Mouse (Mus musculus): ENCODE data around the gene Tenm2. TPM values are rescaled to one million over a fixed set of nuclear protein-coding genes. Genes with fewer than 3 reads are reported as not detected.

Gene Tenm2
- polyA plus RNA-seq, 1 experiment from 2014 or later, result not detected

- H3K4me3 ChIP-seq (ENCODE audit: low read depth, low read length), result no peak overlapping the region
- DNase-seq, result no peak
- H3K27ac ChIP-seq (ENCODE audit: low read depth), result no peak overlapping the region
- H3K9ac ChIP-seq (replicated peaks), result no peak overlapping the region
- H3K36me3 ChIP-seq (replicated peaks; ENCODE audit: insufficient read depth, low read length), result no peaks in the 10 kb centered on the region
- no peaks in the 10 kb centered on the region for H3K4me1 ChIP-seq (ENCODE audit: insufficient read depth)
- H3K27me3 ChIP-seq (ENCODE audit: insufficient read depth, low read length), result no peaks in the 10 kb centered on the region
- WGBS (ENCODE audit: insufficient replicate concordance), result 80% methylated on average over 1 of the region's 1 CpGs
- no peak overlapping the region for H3K4me2 ChIP-seq (ENCODE audit: low read depth, low read length)
- no peaks in the 10 kb centered on the region for H3K9me3 ChIP-seq (ENCODE audit: low read length)
- no peak for TF ChIP-seq EP300 (IDR thresholded peaks at IDR 0.05; ENCODE audit: low read depth)
- TF ChIP-seq CTCF (IDR thresholded peaks at IDR 0.05; ENCODE audit: low read depth), result no peak
- no peak for ATAC-seq
These were observed 326.7 kb downstream of the Tenm2 start for GRCm38 (mm10) chr11:36909036-36909435.

GRCm38 (mm10) chr11:36902302-36902701 lies 333.5 kb downstream of the Tenm2 start:
- no peak overlapping the region for H3K4me3 ChIP-seq (ENCODE audit: low read depth, low read length)
- H3K36me3 ChIP-seq (replicated peaks; ENCODE audit: insufficient read depth, low read length), result no peaks in the 10 kb centered on the region
- H3K27me3 ChIP-seq (ENCODE audit: insufficient read depth, low read length), result no peaks in the 10 kb centered on the region
- WGBS (ENCODE audit: insufficient replicate concordance), result 38% methylated on average over 2 of the region's 2 CpGs
- DNase-seq, result no peak
- H3K4me2 ChIP-seq (ENCODE audit: low read depth, low read length), result no peak overlapping the region
- H3K9me3 ChIP-seq (ENCODE audit: low read length), result no peaks in the 10 kb centered on the region
- TF ChIP-seq CTCF (IDR thresholded peaks at IDR 0.05; ENCODE audit: low read depth), result no peak
- no peak for TF ChIP-seq EP300 (IDR thresholded peaks at IDR 0.05; ENCODE audit: low read depth)
- no peak for ATAC-seq
- no peaks in the 10 kb centered on the region for H3K4me1 ChIP-seq (ENCODE audit: insufficient read depth)
- H3K9ac ChIP-seq (replicated peaks), result no peak overlapping the region
- no peak overlapping the region for H3K27ac ChIP-seq (ENCODE audit: low read depth)

- Histone ChIP-seq H3K27ac (ENCODE audit: low read depth) (no peak overlapping the region), H3K4me2 (ENCODE audit: low read depth, low read length) (no peak overlapping the region), H3K9ac (replicated peaks) (no peak overlapping the region), H3K9me3 (ENCODE audit: low read length) (no peaks in the 10 kb centered on the region), H3K4me1 (ENCODE audit: insufficient read depth) (no peaks in the 10 kb centered on the region), H3K36me3 (replicated peaks; ENCODE audit: insufficient read depth, low read length) (no peaks in the 10 kb centered on the region), H3K27me3 (ENCODE audit: insufficient read depth, low read length) (no peaks in the 10 kb centered on the region), H3K4me3 (ENCODE audit: low read depth, low read length) (no peak overlapping the region)
- DNase-seq, result no peak
- WGBS (ENCODE audit: insufficient replicate concordance), result 55% methylated on average over 3 of the region's 3 CpGs
- TF ChIP-seq CTCF (IDR thresholded peaks at IDR 0.05; ENCODE audit: low read depth) (no peak), EP300 (IDR thresholded peaks at IDR 0.05; ENCODE audit: low read depth) (no peak)
- no peak for ATAC-seq
These were observed 342.7 kb downstream of the Tenm2 start for GRCm38 (mm10) chr11:36893061-36893460.

GRCm38 (mm10) chr11:36891106-36891505 lies 344.7 kb downstream of the Tenm2 start:
- Histone ChIP-seq H3K36me3 (replicated peaks; ENCODE audit: insufficient read depth, low read length) (no peaks in the 10 kb centered on the region), H3K4me2 (ENCODE audit: low read depth, low read length) (no peak overlapping the region), H3K9ac (replicated peaks) (no peak overlapping the region), H3K9me3 (ENCODE audit: low read length) (no peaks in the 10 kb centered on the region), H3K27ac (ENCODE audit: low read depth) (no peak overlapping the region), H3K4me3 (ENCODE audit: low read depth, low read length) (no peak overlapping the region), H3K27me3 (ENCODE audit: insufficient read depth, low read length) (no peaks in the 10 kb centered on the region), H3K4me1 (ENCODE audit: insufficient read depth) (no peaks in the 10 kb centered on the region)
- WGBS (ENCODE audit: insufficient replicate concordance), result 42% methylated on average over 3 of the region's 3 CpGs
- no peak for TF ChIP-seq EP300 (IDR thresholded peaks at IDR 0.05; ENCODE audit: low read depth)
- TF ChIP-seq CTCF (IDR thresholded peaks at IDR 0.05; ENCODE audit: low read depth), result no peak
- no peak for ATAC-seq
- DNase-seq, result no peak

- H3K9me3 ChIP-seq (ENCODE audit: low read length), result no peaks in the 10 kb centered on the region
- WGBS (ENCODE audit: insufficient replicate concordance), result 65% methylated on average over 7 of the region's 7 CpGs
- H3K27ac ChIP-seq (ENCODE audit: low read depth), result no peak overlapping the region
- no peaks in the 10 kb centered on the region for H3K4me1 ChIP-seq (ENCODE audit: insufficient read depth)
- H3K36me3 ChIP-seq (replicated peaks; ENCODE audit: insufficient read depth, low read length), result no peaks in the 10 kb centered on the region
- no peak overlapping the region for H3K4me2 ChIP-seq (ENCODE audit: low read depth, low read length)
- H3K9ac ChIP-seq (replicated peaks), result no peak overlapping the region
- no peak overlapping the region for H3K4me3 ChIP-seq (ENCODE audit: low read depth, low read length)
- TF ChIP-seq EP300 (IDR thresholded peaks at IDR 0.05; ENCODE audit: low read depth) (no peak), CTCF (IDR thresholded peaks at IDR 0.05; ENCODE audit: low read depth) (no peak)
- H3K27me3 ChIP-seq (ENCODE audit: insufficient read depth, low read length), result no peaks in the 10 kb centered on the region
- no peak for ATAC-seq
- DNase-seq, result no peak
These were observed 348.3 kb downstream of the Tenm2 start for GRCm38 (mm10) chr11:36887490-36887889.

GRCm38 (mm10) chr11:36886147-36886546 lies 349.6 kb downstream of the Tenm2 start:
- ATAC-seq (no peak), DNase-seq (no peak)
- no peaks in the 10 kb centered on the region for H3K36me3 ChIP-seq (replicated peaks; ENCODE audit: insufficient read depth, low read length)
- no peak overlapping the region for H3K27ac ChIP-seq (ENCODE audit: low read depth)
- no peaks in the 10 kb centered on the region for H3K27me3 ChIP-seq (ENCODE audit: insufficient read depth, low read length)
- no peaks in the 10 kb centered on the region for H3K9me3 ChIP-seq (ENCODE audit: low read length)
- WGBS (ENCODE audit: insufficient replicate concordance), result 78% methylated on average over 3 of the region's 3 CpGs
- no peak overlapping the region for H3K9ac ChIP-seq (replicated peaks)
- no peak for TF ChIP-seq CTCF (IDR thresholded peaks at IDR 0.05; ENCODE audit: low read depth)
- no peak for TF ChIP-seq EP300 (IDR thresholded peaks at IDR 0.05; ENCODE audit: low read depth)
- no peaks in the 10 kb centered on the region for H3K4me1 ChIP-seq (ENCODE audit: insufficient read depth)
- H3K4me3 ChIP-seq (ENCODE audit: low read depth, low read length), result no peak overlapping the region
- H3K4me2 ChIP-seq (ENCODE audit: low read depth, low read length), result no peak overlapping the region

- DNase-seq (no peak), ATAC-seq (no peak)
- no peaks in the 10 kb centered on the region for H3K27me3 ChIP-seq (ENCODE audit: insufficient read depth, low read length)
- H3K9ac ChIP-seq (replicated peaks), result no peak overlapping the region
- H3K4me3 ChIP-seq (ENCODE audit: low read depth, low read length), result no peak overlapping the region
- TF ChIP-seq EP300 (IDR thresholded peaks at IDR 0.05; ENCODE audit: low read depth) (no peak), CTCF (IDR thresholded peaks at IDR 0.05; ENCODE audit: low read depth) (no peak)
- no peak overlapping the region for H3K4me2 ChIP-seq (ENCODE audit: low read depth, low read length)
- H3K9me3 ChIP-seq (ENCODE audit: low read length), result no peaks in the 10 kb centered on the region
- H3K4me1 ChIP-seq (ENCODE audit: insufficient read depth), result no peaks in the 10 kb centered on the region
- 67% methylated on average over 4 of the region's 4 CpGs for WGBS (ENCODE audit: insufficient replicate concordance)
- no peak overlapping the region for H3K27ac ChIP-seq (ENCODE audit: low read depth)
- no peaks in the 10 kb centered on the region for H3K36me3 ChIP-seq (replicated peaks; ENCODE audit: insufficient read depth, low read length)
These were observed 362.8 kb downstream of the Tenm2 start for GRCm38 (mm10) chr11:36872961-36873360.
